Mouse (Mus musculus) forebrain, embryonic 11.5 days (tissue): Measurements from ENCODE around the gene Sh3bgr. TPM values are rescaled to one million over a fixed set of nuclear protein-coding genes. Genes with fewer than 3 reads are reported as not detected.

ENCODE experiments used
- ATAC-seq: fragments of 200-750 bp; cut with Nextera tagmentation; replicated peaks from 2 replicates; pipeline ENCODE4 v1.8.0; 2017; ENCODE audit warnings: moderate TSS enrichment; ENCODE audit not compliant: low FRiP score
- DNase-seq: peaks from one replicate; pipeline ENCODE4 v3.0.0-alpha.2; 2017; ENCODE audit warnings: low spot score
- H3K27ac ChIP-seq: fragments of 300-500 bp; sonication (generic); 2 replicates; pipeline ENCODE4 v1.5.1; 2014; ENCODE audit warnings: low read depth, low read length
- H3K27me3 ChIP-seq: fragments of 300-500 bp; sonication (generic); 2 replicates; pipeline ENCODE4 v1.6.1; 2014; ENCODE audit warnings: mild to moderate bottlenecking, low read length, mixed read lengths; ENCODE audit not compliant: control insufficient read depth, insufficient read depth
- H3K36me3 ChIP-seq: fragments of 300-500 bp; sonication (generic); 2 replicates; pipeline ENCODE4 v1.6.1; 2014; ENCODE audit warnings: mild to moderate bottlenecking, low read length, moderate library complexity, mixed read lengths; ENCODE audit not compliant: control insufficient read depth, insufficient read depth
- H3K4me1 ChIP-seq: fragments of 300-500 bp; sonication (generic); replicated peaks from 2 replicates; pipeline ENCODE4 v1.6.1; 2014; ENCODE audit warnings: low read length, mixed read lengths; ENCODE audit not compliant: control insufficient read depth, insufficient read depth
- H3K4me2 ChIP-seq: fragments of 300-500 bp; sonication (generic); 2 replicates; pipeline ENCODE4 v1.6.1; 2014; ENCODE audit warnings: low read depth, mild to moderate bottlenecking, low read length, moderate library complexity, mixed read lengths; ENCODE audit not compliant: severe bottlenecking
- H3K4me3 ChIP-seq: fragments of 300-500 bp; sonication (generic); 2 replicates; pipeline ENCODE4 v1.5.1; 2014; ENCODE audit warnings: low read depth, low read length
- H3K9ac ChIP-seq: fragments of 300-500 bp; sonication (generic); 2 replicates; pipeline ENCODE4 v1.6.1; 2014; ENCODE audit warnings: low read length
- H3K9me3 ChIP-seq: fragments of 300-500 bp; sonication (generic); 2 replicates; pipeline ENCODE4 v1.6.1; 2016; ENCODE audit warnings: low read length, mixed read lengths; ENCODE audit not compliant: control insufficient read depth
- WGBS: fragments of 180-500 bp; shearing (Covaris S2); extraction: QIAGEN DNeasy Blood & Tissue Kit; methylation state at CpG from one replicate; pipeline ENCODE4 v1.1.7; 2014; 5-methylcytosine and 5-hydroxymethylcytosine counted together
- polyA plus RNA-seq: library from polyadenylated mRNA; unstranded; fragments of >200 nt; fragmentation: Nextera tagmentation; extraction: Ambion mirVana; gene quantifications from 2 replicates; pipeline ENCODE4 v1.2.1, GENCODE M21; 2014

Sh3bgr gene
- 0.76 and 1.3 TPM in 2 replicates for polyA plus RNA-seq

DNA sequence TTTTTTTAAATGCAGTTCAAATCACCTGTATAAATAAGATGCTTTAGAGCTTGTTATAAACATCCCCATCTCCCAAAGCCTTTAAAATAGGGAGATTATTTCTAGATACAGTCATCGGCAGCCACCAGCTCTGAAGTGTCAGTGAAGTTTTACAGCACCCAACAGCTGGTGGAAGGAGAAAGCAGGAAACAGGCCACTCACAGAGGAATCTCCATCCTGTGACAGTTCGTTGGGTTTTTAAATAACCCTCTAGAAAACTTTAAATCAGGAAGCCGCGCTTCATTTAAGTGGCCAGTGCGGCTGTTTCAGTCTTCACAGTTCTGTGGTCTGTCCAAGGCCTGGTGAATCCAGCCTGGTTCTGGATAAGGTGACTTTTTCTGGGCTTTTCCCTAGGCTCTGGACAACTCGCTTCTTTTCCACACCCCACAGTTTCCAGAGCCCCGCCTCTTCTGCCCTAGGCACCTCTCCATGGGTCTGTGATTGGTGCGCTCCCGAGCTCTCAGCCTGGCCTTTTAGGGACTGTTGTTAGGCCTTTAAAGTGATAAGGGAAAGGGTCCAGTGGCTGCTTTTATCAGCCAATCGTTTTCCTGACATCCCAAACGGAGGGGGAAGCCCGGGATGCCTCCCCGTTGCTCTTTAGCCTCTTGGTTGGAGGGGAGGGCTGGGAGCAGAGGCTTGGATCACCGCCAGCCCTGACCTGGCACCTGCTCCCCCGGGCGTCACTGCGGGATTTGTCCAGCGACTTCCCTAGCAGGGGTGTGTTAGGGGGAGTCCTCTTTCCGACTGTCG lies at the start of gene Sh3bgr:
Sh3bgr (plus strand) TSS at position 538 of the 789 bp plus-strand sequence.
- DNase-seq = peak; percentile 69
- Histone ChIP-seq H3K36me3 (no peaks in the 10 kb centered on the region), H3K9me3 (no peaks in the 10 kb centered on the region), H3K27ac (no peak within 1 kb of the TSS), H3K4me1 (peaks cover 2% of the 10 kb centered on the region; the same call in 1 of the 2 replicates), H3K27me3 (no peaks in the 10 kb centered on the region), H3K4me2 (peak within 1 kb of the TSS; percentile 59), H3K9ac (peak within 1 kb of the TSS; percentile 35; the same call in 1 of the 2 replicates), H3K4me3 (peak within 1 kb of the TSS; percentile 27)
- peak; percentile 87 for ATAC-seq
- 9% methylated on average over 20 of the region's 20 CpGs for WGBS

DNA sequence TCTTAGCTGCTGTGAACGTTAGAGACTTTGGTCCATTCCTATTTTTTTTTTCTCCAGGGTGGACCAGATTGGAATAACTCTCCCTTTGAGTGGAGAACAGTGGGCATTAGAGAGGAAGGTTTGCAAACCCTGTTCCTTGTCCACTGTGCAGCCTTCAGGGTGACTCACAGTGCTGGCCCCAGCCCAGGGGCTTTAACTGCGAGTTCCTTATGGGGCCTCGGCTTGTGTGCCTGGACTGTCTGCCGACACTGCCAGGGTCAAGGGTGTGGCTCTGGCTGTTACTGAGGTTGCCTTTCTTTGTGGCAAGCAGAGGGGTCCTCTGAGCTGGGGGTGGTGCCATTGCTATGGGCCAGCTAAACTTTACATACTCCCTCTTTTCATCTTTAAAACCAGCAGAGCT lies 49.3 kb upstream of the Sh3bgr start:
- H3K4me2 ChIP-seq = no peak overlapping the region
- H3K9me3 ChIP-seq = no peaks in the 10 kb centered on the region
- 82% methylated on average over 4 of the region's 4 CpGs for WGBS
- no peak overlapping the region for H3K9ac ChIP-seq
- H3K27ac ChIP-seq = no peak overlapping the region
- H3K36me3 ChIP-seq = no peaks in the 10 kb centered on the region; the same call in 1 of the 2 replicates
- ATAC-seq (no peak), DNase-seq (no peak)
- H3K4me3 ChIP-seq = no peak overlapping the region
- no peaks in the 10 kb centered on the region for H3K27me3 ChIP-seq
- no peaks in the 10 kb centered on the region; the same call in 1 of the 2 replicates for H3K4me1 ChIP-seq

DNA sequence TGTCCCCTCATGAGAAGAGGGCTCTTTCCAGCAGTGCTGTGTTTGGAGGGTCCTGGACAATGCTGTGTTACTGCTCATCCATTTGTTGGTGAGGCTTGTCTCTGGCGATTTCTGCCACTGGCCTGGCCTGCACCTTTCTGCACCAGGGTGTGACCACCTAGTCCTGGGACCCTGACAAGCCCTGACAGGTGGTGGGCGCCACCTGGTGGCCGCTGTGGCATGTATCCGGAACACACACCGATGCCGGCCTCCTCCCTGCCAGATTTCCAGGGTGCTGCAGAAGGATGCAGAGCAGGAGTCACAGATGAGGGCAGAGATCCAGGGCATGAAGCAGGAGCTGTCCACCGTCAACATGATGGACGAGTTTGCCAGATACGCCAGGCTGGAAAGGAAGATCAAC lies 48.7 kb upstream of the Sh3bgr start:
- peak; percentile 89 for DNase-seq
- Histone ChIP-seq H3K4me2 (no peak overlapping the region), H3K4me3 (no peak overlapping the region), H3K9ac (no peak overlapping the region), H3K9me3 (no peaks in the 10 kb centered on the region), H3K4me1 (no peaks in the 10 kb centered on the region; the same call in 1 of the 2 replicates), H3K27me3 (no peaks in the 10 kb centered on the region), H3K27ac (no peak overlapping the region), H3K36me3 (no peaks in the 10 kb centered on the region; the same call in 1 of the 2 replicates)
- ATAC-seq = peak; percentile 76; the same call in 1 of the 2 replicates
- WGBS = 28% methylated on average over 9 of the region's 9 CpGs

DNA sequence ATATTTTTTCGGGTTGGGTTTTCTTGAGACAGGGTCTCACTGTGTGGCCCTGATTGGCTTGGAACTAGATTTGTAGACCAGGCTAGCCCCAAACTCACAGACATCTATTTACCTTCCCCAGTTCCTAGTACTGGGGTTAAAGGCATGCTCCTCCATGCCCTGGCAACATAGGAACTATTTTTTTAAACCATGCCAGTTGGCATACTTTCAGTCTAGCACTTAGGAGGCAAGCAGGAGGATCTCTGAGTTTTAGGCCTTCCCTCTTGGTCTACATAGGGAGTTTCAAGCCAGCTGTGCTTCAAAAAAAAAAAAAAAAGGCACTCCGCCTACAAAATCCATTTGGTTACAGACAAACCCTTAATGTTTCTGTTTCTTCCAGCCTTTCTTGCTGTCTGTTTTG lies 45.8 kb upstream of the Sh3bgr start:
- WGBS = 96% methylated on average over 2 of the region's 2 CpGs
- Histone ChIP-seq H3K4me3 (no peak overlapping the region), H3K36me3 (no peaks in the 10 kb centered on the region; the same call in 1 of the 2 replicates), H3K9me3 (no peaks in the 10 kb centered on the region), H3K4me1 (peaks cover 7% of the 10 kb centered on the region; the same call in 1 of the 2 replicates), H3K27ac (no peak overlapping the region), H3K27me3 (no peaks in the 10 kb centered on the region), H3K4me2 (no peak overlapping the region), H3K9ac (no peak overlapping the region; the same call in 1 of the 2 replicates)
- no peak for DNase-seq
- no peak for ATAC-seq

DNA sequence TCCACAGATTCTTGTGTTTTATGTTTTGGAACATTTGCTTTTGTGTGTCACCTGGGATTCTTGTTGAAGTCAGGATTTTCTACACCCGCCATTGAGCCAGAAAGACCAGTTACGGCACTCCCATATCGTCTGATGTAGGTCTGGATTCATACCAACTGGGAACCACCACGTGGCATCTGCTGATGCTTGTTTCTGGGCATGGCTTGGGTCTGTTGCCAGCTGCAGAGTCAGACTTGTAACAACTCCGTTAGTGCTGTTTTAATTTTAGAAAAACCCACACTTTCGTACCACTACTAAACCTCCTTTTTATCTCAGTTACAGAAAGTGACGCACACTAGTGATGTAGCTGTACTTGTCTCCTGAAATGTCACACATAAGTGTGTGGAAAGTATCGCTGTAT lies 44.2 kb upstream of the Sh3bgr start:
- Histone ChIP-seq H3K4me2 (no peak overlapping the region), H3K27ac (no peak overlapping the region), H3K9me3 (no peaks in the 10 kb centered on the region), H3K36me3 (no peaks in the 10 kb centered on the region; the same call in 1 of the 2 replicates), H3K27me3 (no peaks in the 10 kb centered on the region), H3K4me1 (peaks cover 7% of the 10 kb centered on the region; the same call in 1 of the 2 replicates), H3K9ac (no peak overlapping the region), H3K4me3 (no peak overlapping the region)
- whole genome bisulfite sequencing = 91% methylated on average over 8 of the region's 8 CpGs
- DNase-seq (no peak), ATAC-seq (no peak)

DNA sequence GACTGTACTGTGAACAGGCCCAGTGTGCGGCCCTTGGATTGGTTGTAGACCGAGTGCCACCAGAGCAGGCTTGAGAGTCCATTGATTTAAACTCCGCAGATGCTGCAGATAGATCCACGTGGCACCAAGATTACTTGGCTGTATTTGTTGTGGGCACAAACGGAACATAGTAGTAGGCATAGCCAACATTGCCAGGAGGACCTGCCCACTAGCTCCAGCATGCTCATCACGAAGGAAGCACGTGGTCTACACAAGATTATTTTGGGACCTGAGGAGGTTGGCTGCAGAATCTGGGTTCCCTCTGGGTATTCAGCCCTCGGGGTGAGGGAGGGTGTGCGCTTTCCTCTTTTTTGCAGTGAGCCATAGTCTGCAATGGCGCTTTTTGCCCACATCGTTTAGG lies 43.1 kb upstream of the Sh3bgr start:
- no peak overlapping the region for H3K4me3 ChIP-seq
- ATAC-seq = no peak
- DNase-seq = no peak
- H3K9ac ChIP-seq = no peak overlapping the region
- no peaks in the 10 kb centered on the region for H3K27me3 ChIP-seq
- no peak overlapping the region for H3K27ac ChIP-seq
- peaks cover 7% of the 10 kb centered on the region; the same call in 1 of the 2 replicates for H3K4me1 ChIP-seq
- WGBS = 96% methylated on average over 11 of the region's 11 CpGs
- H3K9me3 ChIP-seq = no peaks in the 10 kb centered on the region
- no peaks in the 10 kb centered on the region; the same call in 1 of the 2 replicates for H3K36me3 ChIP-seq
- H3K4me2 ChIP-seq = no peak overlapping the region

DNA sequence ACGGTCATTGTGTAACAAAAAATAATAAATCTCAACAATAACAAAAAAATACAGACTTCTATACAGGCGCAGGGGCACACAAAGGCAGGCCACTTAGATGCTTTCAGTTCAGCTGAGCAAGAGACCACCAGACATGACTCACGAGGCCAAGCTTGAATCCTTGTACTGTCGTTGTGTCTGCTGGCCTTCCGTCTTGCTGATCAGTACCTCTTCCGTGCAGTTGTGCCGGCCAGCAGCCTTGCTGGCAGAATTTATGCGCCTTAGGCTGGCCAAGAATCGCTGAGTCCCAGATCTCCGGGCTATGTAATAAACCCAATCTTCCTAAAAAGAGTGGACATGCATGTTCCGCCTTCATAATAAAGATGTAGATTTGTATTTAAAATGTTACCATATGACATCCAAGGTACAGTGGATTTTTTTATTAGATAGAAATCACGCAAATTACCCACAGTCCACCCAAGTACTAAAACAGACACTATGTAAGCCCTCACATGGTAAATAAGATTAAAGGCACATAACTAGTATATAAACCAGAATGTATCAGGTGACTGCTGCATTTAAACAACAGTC lies 41.7 kb upstream of the Sh3bgr start:
- Histone ChIP-seq H3K9me3 (no peaks in the 10 kb centered on the region), H3K9ac (peak overlapping the region; percentile 84), H3K27ac (no peak overlapping the region), H3K27me3 (no peaks in the 10 kb centered on the region), H3K4me2 (peak overlapping the region; percentile 97), H3K4me1 (peaks cover 7% of the 10 kb centered on the region; the same call in 1 of the 2 replicates), H3K36me3 (no peaks in the 10 kb centered on the region), H3K4me3 (peak overlapping the region; percentile 54)
- 61% methylated on average over 12 of the region's 12 CpGs for WGBS
- ATAC-seq (no peak), DNase-seq (no peak)

DNA sequence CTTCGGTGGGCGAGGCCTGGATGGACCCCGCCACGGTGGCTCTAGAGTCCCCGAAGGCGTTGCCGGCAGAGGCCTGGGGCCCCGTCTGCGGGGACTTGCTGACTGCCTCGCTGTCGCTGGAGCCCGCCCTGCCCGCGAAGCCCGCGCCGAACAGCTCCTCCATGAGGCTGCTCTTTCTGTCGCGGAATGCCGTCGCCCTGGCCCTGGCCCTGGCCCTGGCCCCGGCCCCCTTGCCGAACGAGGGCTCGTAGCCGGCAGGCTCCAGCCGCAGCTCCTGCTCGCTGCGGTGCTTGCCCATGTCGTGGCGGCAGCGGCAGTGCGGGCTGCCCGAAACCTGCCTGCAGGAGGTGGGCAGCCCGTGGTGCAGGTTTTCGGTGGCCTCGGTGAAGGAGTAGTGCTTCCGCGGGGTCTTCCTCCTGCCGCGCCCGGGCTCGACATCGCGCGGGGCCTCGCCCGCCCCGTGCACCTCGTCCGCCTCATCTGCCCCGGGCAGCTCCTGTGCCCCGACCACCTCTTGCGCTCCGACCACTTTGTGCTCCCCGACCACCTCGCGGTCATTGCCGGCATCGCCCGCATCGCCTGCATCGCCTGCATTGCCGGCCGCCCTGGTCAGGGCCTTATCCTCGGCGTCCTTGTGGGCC lies 41.0 kb upstream of the Sh3bgr start:
- H3K9ac ChIP-seq = peak overlapping the region; percentile 84
- H3K9me3 ChIP-seq = no peaks in the 10 kb centered on the region
- ATAC-seq (peak; percentile 85), DNase-seq (peak; percentile 90)
- H3K36me3 ChIP-seq = no peaks in the 10 kb centered on the region
- under 1% methylated on average over 67 of the region's 67 CpGs for WGBS
- H3K4me3 ChIP-seq = peak overlapping the region; percentile 54
- peaks cover 7% of the 10 kb centered on the region; the same call in 1 of the 2 replicates for H3K4me1 ChIP-seq
- no peaks in the 10 kb centered on the region for H3K27me3 ChIP-seq
- H3K27ac ChIP-seq = 0 out of 2 replicates have a peak overlapping the region, but pooled peaks have one; percentile 31
- H3K4me2 ChIP-seq = peak overlapping the region; percentile 97
